Mouse (Mus musculus) kidney, embryonic 15.5 days (tissue): ENCODE data around the gene Satb1. TPM values are rescaled to one million over a fixed set of nuclear protein-coding genes. Genes with fewer than 3 reads are reported as not detected.

ENCODE experiments used
- ATAC-seq: fragments of 200-750 bp; cut with Nextera tagmentation; replicated peaks from 2 replicates; pipeline ENCODE4 v1.8.0; 2017; ENCODE audit warnings: moderate TSS enrichment; ENCODE audit not compliant: low FRiP score
- H3K27ac ChIP-seq: fragments of 300-500 bp; sonication (generic); 2 replicates; pipeline ENCODE4 v1.5.1; 2015; ENCODE audit warnings: mild to moderate bottlenecking, inconsistent platforms
- H3K27me3 ChIP-seq: fragments of 300-500 bp; sonication (generic); 2 replicates; pipeline ENCODE4 v1.6.1; 2015; ENCODE audit warnings: inconsistent platforms
- H3K36me3 ChIP-seq: fragments of 300-500 bp; sonication (generic); 2 replicates; pipeline ENCODE4 v1.6.1; 2015; ENCODE audit warnings: inconsistent platforms
- H3K4me1 ChIP-seq: fragments of 300-500 bp; sonication (generic); 2 replicates; pipeline ENCODE4 v1.6.1; 2015; ENCODE audit warnings: inconsistent platforms
- H3K4me2 ChIP-seq: fragments of 300-500 bp; sonication (generic); 2 replicates; pipeline ENCODE4 v1.6.1; 2015; ENCODE audit warnings: moderate library complexity, mild to moderate bottlenecking, inconsistent platforms
- H3K4me3 ChIP-seq: fragments of 300-500 bp; sonication (generic); replicated peaks from 2 replicates; pipeline ENCODE4 v1.5.1; 2015; ENCODE audit warnings: mild to moderate bottlenecking, inconsistent platforms
- H3K9ac ChIP-seq: fragments of 300-500 bp; sonication (generic); 2 replicates; pipeline ENCODE4 v1.6.1; 2015; ENCODE audit warnings: mild to moderate bottlenecking, inconsistent platforms
- H3K9me3 ChIP-seq: fragments of 300-500 bp; sonication (generic); replicated peaks from 2 replicates; pipeline ENCODE4 v1.6.1; 2016; ENCODE audit warnings: inconsistent platforms
- WGBS: fragments of 180-500 bp; shearing (Covaris S2); methylation state at CpG from one replicate; pipeline ENCODE4 v1.1.7; 2015; ENCODE audit warnings: mixed read lengths; 5-methylcytosine and 5-hydroxymethylcytosine counted together
- polyA plus RNA-seq: library from polyadenylated mRNA; unstranded; fragments of >200 nt; fragmentation: Nextera tagmentation; extraction: Ambion mirVana; gene quantifications from 2 replicates; pipeline ENCODE4 v1.2.1, GENCODE M21; 2015

The Satb1 gene
- polyA plus RNA-seq, 1 experiment from 2014 or later: 6.7 TPM

GRCm38 (mm10) chr17:51687226-51687625 is 145.9 kb downstream of the Satb1 start:
- no peaks in the 10 kb centered on the region for H3K36me3 ChIP-seq
- no peak overlapping the region for H3K9ac ChIP-seq
- H3K27ac ChIP-seq: no peak overlapping the region
- 88% methylated on average over 4 of the region's 4 CpGs for WGBS
- no peak for ATAC-seq
- H3K4me3 ChIP-seq: no peak overlapping the region
- H3K9me3 ChIP-seq: no peaks in the 10 kb centered on the region
- H3K4me2 ChIP-seq: no peak overlapping the region
- H3K4me1 ChIP-seq: no peaks in the 10 kb centered on the region
- H3K27me3 ChIP-seq: no peaks in the 10 kb centered on the region
